Comparison of ENCODE assay signal across 19 mouse cellular contexts in the genomic region with DNA sequence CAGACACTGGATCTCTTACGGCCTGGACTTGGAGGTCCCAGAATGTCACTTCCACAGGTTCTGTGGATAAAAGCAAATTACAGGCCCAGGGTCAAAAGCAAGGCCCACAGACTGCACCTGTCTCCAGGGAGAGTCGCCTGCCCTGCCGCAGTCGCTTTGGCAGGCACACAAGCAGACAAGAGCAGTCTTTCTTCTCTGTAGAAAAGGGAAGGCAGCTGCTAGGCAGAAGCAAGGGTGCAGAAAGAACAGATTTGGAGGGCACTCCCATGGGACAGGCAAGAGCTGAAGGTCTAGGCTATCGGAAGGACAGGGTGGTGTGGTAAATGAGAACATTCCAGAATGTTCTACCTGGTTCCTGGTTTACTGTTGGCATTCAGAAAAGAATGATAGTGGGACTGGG. TPM values are rescaled to one million over a fixed set of nuclear protein-coding genes. Genes with fewer than 3 reads are reported as not detected.
DNase-seq lines count a peak whose midpoint lies in the region; ATAC-seq and TF ChIP-seq lines count a peak whose summit lies in the region.
"Had no signal": no experiment of that assay in that cellular context is flagged by ENCODE, and none has a peak within 500 bp of the region (broad histone marks: within the 10 kb centered on the region; RNA-seq: fewer than 3 reads in every experiment).

No protein-coding gene starts in this region.

- no peaks in the 10 kb centered on the region for H3K9me3 ChIP-seq in forebrain, embryonic 14.5 days (replicated peaks; ENCODE audit: control insufficient read depth, low read length)
- H3K9me3 ChIP-seq in forebrain, embryonic 11.5 days (ENCODE audit: control insufficient read depth, low read length), result no peaks in the 10 kb centered on the region
- no peaks in the 10 kb centered on the region for H3K9me3 ChIP-seq in liver, embryonic 13.5 days (replicated peaks)
- no peaks in the 10 kb centered on the region for H3K9me3 ChIP-seq in liver, embryonic 11.5 days (ENCODE audit: control insufficient read depth, low read length)
- no peaks in the 10 kb centered on the region for H3K9me3 ChIP-seq in E14TG2a.4 (ENCODE audit: low read length)
- no peaks in the 10 kb centered on the region for H3K9me3 ChIP-seq in limb, embryonic 10.5 days (replicated peaks)
- H3K9me3 ChIP-seq: embryonic facial prominence, embryonic 12.5 days; G1E; heart, embryonic 10.5 days; hindbrain, embryonic 13.5 days had no signal

- ATAC-seq in forebrain, embryonic 14.5 days, result no peak
- ATAC-seq in forebrain, embryonic 11.5 days (replicated peaks; ENCODE audit: low FRiP score), result no peak
- no peak for ATAC-seq in liver, embryonic 13.5 days (ENCODE audit: low read depth)
- ATAC-seq in liver, embryonic 11.5 days (replicated peaks; ENCODE audit: low FRiP score), result no peak

- TF ChIP-seq CTCF in E14TG2a.4 (conservative IDR thresholded peaks at IDR 0.05; ENCODE audit: low read length), result no peak
- TF ChIP-seq CTCF in bone marrow, adult 2 months (IDR thresholded peaks at IDR 0.05; ENCODE audit: control insufficient read depth, insufficient read depth, low read length), result no peak

- H3K9ac ChIP-seq in forebrain, embryonic 14.5 days (ENCODE audit: low read length), result no peak overlapping the region
- no peak overlapping the region for H3K9ac ChIP-seq in forebrain, embryonic 11.5 days (ENCODE audit: low read length)
- no peak overlapping the region for H3K9ac ChIP-seq in liver, embryonic 13.5 days
- no peak overlapping the region for H3K9ac ChIP-seq in liver, embryonic 11.5 days (ENCODE audit: low read depth, low read length)
- H3K9ac ChIP-seq: embryonic facial prominence, embryonic 12.5 days; hindbrain, embryonic 13.5 days had no signal

- 0 out of 2 replicates have a peak, but pooled peaks cover 2% of the 10 kb centered on the region for H3K4me1 ChIP-seq in forebrain, embryonic 14.5 days (ENCODE audit: control insufficient read depth, insufficient read depth, low read length)
- peaks cover 6% of the 10 kb centered on the region for H3K4me1 ChIP-seq in forebrain, embryonic 11.5 days (replicated peaks; ENCODE audit: control insufficient read depth, insufficient read depth, low read length)
- H3K4me1 ChIP-seq in liver, embryonic 13.5 days (replicated peaks), result peaks cover 64% of the 10 kb centered on the region
- H3K4me1 ChIP-seq in liver, embryonic 11.5 days (replicated peaks; ENCODE audit: control insufficient read depth, insufficient read depth, low read length), result peaks cover 29% of the 10 kb centered on the region
- peaks cover 86% of the 10 kb centered on the region for H3K4me1 ChIP-seq in E14TG2a.4 (replicated peaks; ENCODE audit: low read depth, low read length)
- H3K4me1 ChIP-seq in bone marrow, adult 2 months (ENCODE audit: control insufficient read depth, insufficient read depth, low read length), result no peaks in the 10 kb centered on the region; the same call in 1 of the 2 replicates
- H3K4me1 ChIP-seq in limb, embryonic 10.5 days, result peaks cover 38% of the 10 kb centered on the region

- 48% methylated on average over 5 of the region's 5 CpGs for WGBS in forebrain, embryonic 14.5 days
- 76% methylated on average over 5 of the region's 5 CpGs for WGBS in forebrain, embryonic 11.5 days
- WGBS in liver, embryonic 13.5 days (ENCODE audit: insufficient replicate concordance), result 86% methylated on average over 5 of the region's 5 CpGs
- WGBS in liver, embryonic 11.5 days, result 92% methylated on average over 5 of the region's 5 CpGs
- 80% methylated on average over 5 of the region's 5 CpGs for WGBS in bone marrow, adult 2 months
- WGBS in limb, embryonic 10.5 days, result 85% methylated on average over 5 of the region's 5 CpGs

- H3K27ac ChIP-seq in forebrain, embryonic 14.5 days (ENCODE audit: low read depth, low read length), result no peak overlapping the region
- H3K27ac ChIP-seq in forebrain, embryonic 11.5 days (ENCODE audit: low read depth, low read length), result no peak overlapping the region
- 0 out of 2 replicates have a peak overlapping the region, but pooled peaks have one; percentile 31 for H3K27ac ChIP-seq in liver, embryonic 13.5 days
- no peak overlapping the region for H3K27ac ChIP-seq in liver, embryonic 11.5 days (ENCODE audit: low read depth, low read length)
- H3K27ac ChIP-seq in bone marrow, adult 2 months (ENCODE audit: control insufficient read depth, insufficient read depth, low read depth, low read length, poor library complexity), result 0 out of 2 replicates have a peak overlapping the region, but pooled peaks have one; percentile 10
- no peak overlapping the region for H3K27ac ChIP-seq in limb, embryonic 10.5 days
- H3K27ac ChIP-seq: embryonic facial prominence, embryonic 12.5 days; heart, embryonic 10.5 days; hindbrain, embryonic 13.5 days had no signal

- H3K36me3 ChIP-seq in forebrain, embryonic 14.5 days (ENCODE audit: control insufficient read depth, insufficient read depth, low read length), result no peaks in the 10 kb centered on the region
- no peaks in the 10 kb centered on the region for H3K36me3 ChIP-seq in forebrain, embryonic 11.5 days (ENCODE audit: control insufficient read depth, insufficient read depth, low read length)
- no peaks in the 10 kb centered on the region for H3K36me3 ChIP-seq in liver, embryonic 13.5 days
- H3K36me3 ChIP-seq in liver, embryonic 11.5 days (ENCODE audit: control insufficient read depth, insufficient read depth, low read length), result no peaks in the 10 kb centered on the region
- no peaks in the 10 kb centered on the region for H3K36me3 ChIP-seq in E14TG2a.4 (ENCODE audit: insufficient read depth, low read length)
- no peaks in the 10 kb centered on the region for H3K36me3 ChIP-seq in limb, embryonic 10.5 days
- H3K36me3 ChIP-seq: embryonic facial prominence, embryonic 12.5 days; G1E; heart, embryonic 10.5 days; hindbrain, embryonic 13.5 days had no signal

- DNase-seq in forebrain, embryonic 14.5 days (ENCODE audit: low spot score), result peak; percentile 15
- no peak for DNase-seq in forebrain, embryonic 11.5 days (ENCODE audit: low spot score)
- DNase-seq in liver, embryonic 13.5 days, result no peak
- no peak for DNase-seq in liver, embryonic 11.5 days (ENCODE audit: low spot score)
- no peak for DNase-seq in limb, embryonic 10.5 days (ENCODE audit: low spot score)
- DNase-seq: cerebellum, adult 18-20 months; gastrocnemius, postnatal 36 days; heart, postnatal 10 days; kidney, adult 11 months; layer of hippocampus, adult 9-11 months; lung, adult 2 months; lung, postnatal 36 days; thymus, adult 18-20 months had no signal

- no peaks in the 10 kb centered on the region for H3K27me3 ChIP-seq in forebrain, embryonic 14.5 days (replicated peaks; ENCODE audit: control insufficient read depth, insufficient read depth, low read length)
- H3K27me3 ChIP-seq in forebrain, embryonic 11.5 days (ENCODE audit: control insufficient read depth, insufficient read depth, low read length), result no peaks in the 10 kb centered on the region
- H3K27me3 ChIP-seq in liver, embryonic 13.5 days, result no peaks in the 10 kb centered on the region
- no peaks in the 10 kb centered on the region for H3K27me3 ChIP-seq in liver, embryonic 11.5 days (replicated peaks; ENCODE audit: control insufficient read depth, insufficient read depth, low read length)
- no peaks in the 10 kb centered on the region for H3K27me3 ChIP-seq in E14TG2a.4 (ENCODE audit: insufficient read depth, low read length)
- 0 out of 2 replicates have a peak, but pooled peaks cover 7% of the 10 kb centered on the region for H3K27me3 ChIP-seq in limb, embryonic 10.5 days (ENCODE audit: low read depth, poor library complexity, severe bottlenecking)
- H3K27me3 ChIP-seq: embryonic facial prominence, embryonic 12.5 days; hindbrain, embryonic 13.5 days had no signal

- H3K4me2 ChIP-seq in forebrain, embryonic 14.5 days (ENCODE audit: low read length), result no peak overlapping the region
- H3K4me2 ChIP-seq in forebrain, embryonic 11.5 days (ENCODE audit: low read depth, low read length, severe bottlenecking), result no peak overlapping the region
- H3K4me2 ChIP-seq in liver, embryonic 13.5 days, result no peak overlapping the region
- no peak overlapping the region for H3K4me2 ChIP-seq in liver, embryonic 11.5 days
- H3K4me2 ChIP-seq: embryonic facial prominence, embryonic 12.5 days; hindbrain, embryonic 13.5 days had no signal

- no peak overlapping the region for H3K4me3 ChIP-seq in forebrain, embryonic 14.5 days (ENCODE audit: low read depth, low read length)
- no peak overlapping the region for H3K4me3 ChIP-seq in forebrain, embryonic 11.5 days (ENCODE audit: low read depth, low read length)
- no peak overlapping the region for H3K4me3 ChIP-seq in liver, embryonic 13.5 days (replicated peaks)
- no peak overlapping the region for H3K4me3 ChIP-seq in liver, embryonic 11.5 days (ENCODE audit: low read depth, low read length)
- peak overlapping the region; percentile 63 for H3K4me3 ChIP-seq in E14TG2a.4 (replicated peaks; ENCODE audit: low read length)
- no peak overlapping the region for H3K4me3 ChIP-seq in bone marrow, adult 2 months (replicated peaks; ENCODE audit: control insufficient read depth, low read depth, low read length)
- no peak overlapping the region for H3K4me3 ChIP-seq in limb, embryonic 10.5 days
- H3K4me3 ChIP-seq: embryonic facial prominence, embryonic 12.5 days; heart, embryonic 10.5 days; hindbrain, embryonic 13.5 days had no signal

- no peak for TF ChIP-seq POLR2A in bone marrow, adult 2 months (IDR thresholded peaks at IDR 0.05; ENCODE audit: borderline replicate concordance, control insufficient read depth, low read depth, low read length)

RNA-seq across cellular contexts. Expression of a gene that starts 22.1 kb away (rescaled TPM):
- 16.4 and 20.5 TPM in 2 replicates for polyA plus RNA-seq in forebrain, embryonic 14.5 days (2014; fragmentation: Nextera tagmentation; extraction: Ambion mirVana)
- polyA plus RNA-seq in forebrain, embryonic 11.5 days (2014; fragmentation: Nextera tagmentation; extraction: Ambion mirVana), result 40.8 and 43.6 TPM in 2 replicates
- polyA plus RNA-seq in liver, embryonic 13.5 days (2015; fragmentation: Nextera tagmentation; extraction: Ambion mirVana), result 8.0 and 11.6 TPM in 2 replicates
- 19.2 and 19.6 TPM in 2 replicates for polyA plus RNA-seq in liver, embryonic 11.5 days (2014; fragmentation: Nextera tagmentation; extraction: Ambion mirVana)
- polyA plus RNA-seq in bone marrow, adult 2 months (2011; ENCODE audit: insufficient read depth, insufficient read length, low replicate concordance, missing spikeins), result 30.0 and 36.0 TPM in 2 replicates
- 48.4 and 56.6 TPM in 2 replicates for polyA plus RNA-seq in limb, embryonic 10.5 days (2016; fragmentation: Nextera tagmentation; extraction: Ambion mirVana)

Comparison
In these comparisons a context has a peak if more than half of its experiments do, and no peak if none do; other contexts are left out.
1. H3K27ac ChIP-seq: peak in liver, embryonic 13.5 days (single experiment) and bone marrow, adult 2 months (single experiment); none in forebrain, embryonic 14.5 days (single experiment), forebrain, embryonic 11.5 days (single experiment), liver, embryonic 11.5 days (single experiment) and limb, embryonic 10.5 days (single experiment).